Mouse (Mus musculus) G1E (cell line): ENCODE measurements at regions not wholly inside any gene's neighbourhood (a gene's known extent, or its start where the extent isn't known, plus 50 kb on each side); places are given as distances from the start of the nearest gene placed in this dataset.

Source experiments
- CTCF ChIP-seq: IDR thresholded peaks from 2 replicates; pipeline ENCODE4 v1.5.1; 2012; ENCODE audit warnings: low read depth, low read length, inconsistent platforms, mixed read lengths
- GATA1 ChIP-seq: IDR thresholded peaks from 2 replicates; pipeline ENCODE4 v1.6.1; 2012; ENCODE audit warnings: borderline replicate concordance, low read length, inconsistent platforms, mixed read lengths
- TAL1 ChIP-seq: conservative IDR thresholded peaks from 2 replicates; pipeline ENCODE4 v1.6.1; 2012; ENCODE audit warnings: low read depth, low read length, inconsistent platforms, mixed read lengths

- TF ChIP-seq CTCF = no peak
- TF ChIP-seq GATA1 = no peak
- TF ChIP-seq TAL1 = no peak
Observed at GRCm38 (mm10) chr6:31745589-31745988, 181.8 kb upstream of the Podxl start.
